Mouse (Mus musculus) regulatory T cell (primary cell): ENCODE measurements at regions not wholly inside any gene's neighbourhood (a gene's known extent, or its start where the extent isn't known, plus 50 kb on each side); places are given as distances from the start of the nearest gene placed in this dataset.

Source experiments
- in situ Hi-C: fragments of 300-600 bp; cut with MboI, MseI; formaldehyde crosslinking; loops from one replicate; pipeline ENCODE4 v1.15.1; 2025; ENCODE audit warnings: high pct_unique_total_duplicates

GRCm38 (mm10) chr10:42068497-42068896, 50.3 kb upstream of the Armc2 start:
- in situ Hi-C loops: no loop called here
